Mouse (Mus musculus) urinary bladder, postnatal 36 days (tissue): ENCODE measurements around the gene Cd96.

ENCODE experiments used
- DNase-seq, 2 experiments: peaks; one replicate each; pipeline ENCODE4 v3.0.0; 2022; ENCODE audit warnings: low spot score in 2 of 2, mixed read lengths in 1 of 2

Gene Cd96

GRCm38 (mm10) chr16:45986236-45986635 lies 133.8 kb downstream of the Cd96 start:
- DNase-seq: no peak
